7 mouse cellular contexts compared by ENCODE assay signal in genomic region chr11:95223473-95223872, GRCm38 (mm10). TPM values are rescaled to one million over a fixed set of nuclear protein-coding genes. Genes with fewer than 3 reads are reported as not detected.
DNase-seq lines count a peak whose midpoint lies in the region; ATAC-seq and TF ChIP-seq lines count a peak whose summit lies in the region.

No protein-coding gene starts in this region.

- whole genome bisulfite sequencing in forebrain, embryonic 15.5 days, result under 1% methylated on average over 31 of the region's 31 CpGs
- under 1% methylated on average over 30 of the region's 31 CpGs for WGBS in intestine, postnatal 0 days
- 2% methylated on average over 31 of the region's 31 CpGs for WGBS in liver, embryonic 16.5 days (ENCODE audit: insufficient replicate concordance)

- H3K9ac ChIP-seq in ES-Bruce4 (ENCODE audit: low read depth, poor library complexity, severe bottlenecking) (peak overlapping the region; percentile 20; the same call in 1 of the 2 replicates), ES-E14 (ENCODE audit: insufficient read depth, low read depth, low read length, poor library complexity, severe bottlenecking) (no peak overlapping the region)
- H3K9ac ChIP-seq in forebrain, embryonic 15.5 days (replicated peaks), result peak overlapping the region; percentile 43
- no peak overlapping the region for H3K9ac ChIP-seq in intestine, postnatal 0 days (ENCODE audit: low read depth, low read length)
- H3K9ac ChIP-seq in liver, embryonic 16.5 days (ENCODE audit: low read depth, low read length), result no peak overlapping the region

- H3K27ac ChIP-seq in ES-Bruce4 (ENCODE audit: insufficient read depth, low read length), result no peak overlapping the region
- no peak overlapping the region for H3K27ac ChIP-seq in ES-E14 (ENCODE audit: insufficient read depth, low read depth, low read length, poor library complexity, severe bottlenecking)
- H3K27ac ChIP-seq in forebrain, embryonic 15.5 days (replicated peaks), result no peak overlapping the region
- H3K27ac ChIP-seq in intestine, postnatal 0 days (ENCODE audit: low read depth, low read length), result no peak overlapping the region
- H3K27ac ChIP-seq in liver, embryonic 16.5 days (ENCODE audit: low read length), result no peak overlapping the region

- peak overlapping the region; percentile 70 for H3K4me2 ChIP-seq in forebrain, embryonic 15.5 days (replicated peaks)
- peak overlapping the region; percentile 45 for H3K4me2 ChIP-seq in intestine, postnatal 0 days (replicated peaks; ENCODE audit: low read depth)
- peak overlapping the region; percentile 25 for H3K4me2 ChIP-seq in liver, embryonic 16.5 days (ENCODE audit: low read depth, low read length)

- TF ChIP-seq POLR2A in ES-Bruce4 (IDR thresholded peaks at IDR 0.05; ENCODE audit: insufficient read depth, low read length), result no peak

- no peaks in the 10 kb centered on the region for H3K27me3 ChIP-seq in ES-Bruce4 (ENCODE audit: control insufficient read depth, insufficient read depth, low read length, poor library complexity, severe bottlenecking)
- peaks cover 26% of the 10 kb centered on the region for H3K27me3 ChIP-seq in forebrain, embryonic 15.5 days
- peaks cover 25% of the 10 kb centered on the region for H3K27me3 ChIP-seq in intestine, postnatal 0 days (replicated peaks; ENCODE audit: control insufficient read depth, insufficient read depth, low read length)
- peaks cover 35% of the 10 kb centered on the region for H3K27me3 ChIP-seq in liver, embryonic 16.5 days (ENCODE audit: control insufficient read depth, insufficient read depth, low read depth, low read length)

- DNase-seq in ES-E14 (ENCODE audit: low read depth, low spot score), result peak; percentile 71
- peak; percentile 35 for DNase-seq in right cerebral cortex, postnatal 14 days

- H3K36me3 ChIP-seq in ES-Bruce4 (ENCODE audit: control insufficient read depth, insufficient read depth, low read length, poor library complexity, severe bottlenecking), result no peaks in the 10 kb centered on the region
- H3K36me3 ChIP-seq in ES-E14 (ENCODE audit: control insufficient read depth, insufficient read depth, low read length, poor library complexity, severe bottlenecking), result no peaks in the 10 kb centered on the region
- H3K36me3 ChIP-seq in forebrain, embryonic 15.5 days, result no peaks in the 10 kb centered on the region
- no peaks in the 10 kb centered on the region for H3K36me3 ChIP-seq in intestine, postnatal 0 days (ENCODE audit: control insufficient read depth, insufficient read depth)
- no peaks in the 10 kb centered on the region for H3K36me3 ChIP-seq in liver, embryonic 16.5 days (ENCODE audit: control insufficient read depth, insufficient read depth)

- no peak for ATAC-seq in forebrain, embryonic 15.5 days (replicated peaks)
- no peak for ATAC-seq in intestine, postnatal 0 days
- ATAC-seq in liver, embryonic 16.5 days (ENCODE audit: low read depth), result no peak
- no peak for ATAC-seq in megakaryocyte, adult 5-6 weeks (ENCODE audit: poor library complexity, severe bottlenecking)

- H3K4me3 ChIP-seq in ES-Bruce4 (ENCODE audit: low read depth, low read length) (peak overlapping the region; percentile 10; the same call in 1 of the 2 replicates), ES-E14 (ENCODE audit: insufficient read depth in 1 of 2, low read depth in 1 of 2, low read length in 2 of 2, poor library complexity in 1 of 2, severe bottlenecking in 1 of 2) (peak overlapping the region; percentile 11 to 26)
- H3K4me3 ChIP-seq in forebrain, embryonic 15.5 days, result peak overlapping the region; percentile 40
- peak overlapping the region; percentile 11; the same call in 1 of the 2 replicates for H3K4me3 ChIP-seq in intestine, postnatal 0 days (ENCODE audit: low read depth, low read length)
- no peak overlapping the region for H3K4me3 ChIP-seq in liver, embryonic 16.5 days (ENCODE audit: low read depth, low read length)

- H3K9me3 ChIP-seq in ES-Bruce4 (replicated peaks; ENCODE audit: control insufficient read depth, insufficient read depth, low read length, poor library complexity, severe bottlenecking) (no peaks in the 10 kb centered on the region), ES-E14 (ENCODE audit: control insufficient read depth, insufficient read depth, low read depth, low read length) (no peaks in the 10 kb centered on the region)
- H3K9me3 ChIP-seq in forebrain, embryonic 15.5 days, result no peaks in the 10 kb centered on the region
- H3K9me3 ChIP-seq in intestine, postnatal 0 days (ENCODE audit: control insufficient read depth), result no peaks in the 10 kb centered on the region
- no peaks in the 10 kb centered on the region for H3K9me3 ChIP-seq in liver, embryonic 16.5 days (replicated peaks; ENCODE audit: control insufficient read depth, low read length)

- no peak for TF ChIP-seq CTCF in ES-Bruce4 (IDR thresholded peaks at IDR 0.05; ENCODE audit: low read depth, low read length)
- TF ChIP-seq CTCF in intestine, postnatal 0 days (IDR thresholded peaks at IDR 0.05; ENCODE audit: low read depth), result no peak

- peak; percentile 81 for TF ChIP-seq EP300 in ES-Bruce4 (IDR thresholded peaks at IDR 0.05; ENCODE audit: insufficient read depth, low read depth, low read length)

- in situ Hi-C loops in ES-E14 (cut with MboI; ENCODE audit: low sequenced_read_pairs in 2 of 2, unreplicated experiment in 2 of 2), result no loop called here

- H3K4me1 ChIP-seq in ES-Bruce4 (ENCODE audit: control insufficient read depth, insufficient read depth, low read length), result peaks cover 11% of the 10 kb centered on the region
- peaks cover 5 to 21% of the 10 kb centered on the region in 2 experiments; a peak in 3 of 4 replicates for H3K4me1 ChIP-seq in ES-E14 (ENCODE audit: control insufficient read depth in 2 of 2, insufficient read depth in 2 of 2, low read length in 2 of 2, poor library complexity in 1 of 2)
- peaks cover 11% of the 10 kb centered on the region for H3K4me1 ChIP-seq in forebrain, embryonic 15.5 days
- H3K4me1 ChIP-seq in intestine, postnatal 0 days (replicated peaks; ENCODE audit: control insufficient read depth, insufficient read depth, low read length), result no peaks in the 10 kb centered on the region
- H3K4me1 ChIP-seq in liver, embryonic 16.5 days (ENCODE audit: control insufficient read depth, low read depth, low read length), result peaks cover 2% of the 10 kb centered on the region

TF ChIP-seq in ES-E14, 5 proteins besides CTCF, POLR2A, EP300 and RAD21:
- TF ChIP-seq CHD2 (IDR thresholded peaks at IDR 0.05; ENCODE audit: low read depth, low read length), result no peak
- TF ChIP-seq ZNF384 (IDR thresholded peaks at IDR 0.05; ENCODE audit: low read depth, low read length), result no peak
- no peak for TF ChIP-seq ZC3H11A (IDR thresholded peaks at IDR 0.05; ENCODE audit: borderline replicate concordance, low read depth, low read length)
- TF ChIP-seq HCFC1 (IDR thresholded peaks at IDR 0.05; ENCODE audit: borderline replicate concordance, insufficient read depth, low read length), result no peak
- TF ChIP-seq MAFK (IDR thresholded peaks at IDR 0.05; ENCODE audit: insufficient read depth, low read depth, low read length), result no peak

RNA-seq across cellular contexts. Expression of gene Tac4, which starts 37.9 kb away (rescaled TPM):
- not detected in 2 replicates for polyA plus RNA-seq in ES-Bruce4 (2011; ENCODE audit: insufficient read depth, insufficient read length, low read depth, missing spikeins)
- 0.18 and 0.53 TPM in 2 replicates for total RNA-seq in ES-E14 (2012; rRNA removed)
- polyA plus RNA-seq in forebrain, embryonic 15.5 days (2015; fragmentation: Nextera tagmentation; extraction: Ambion mirVana), result not detected in 2 replicates
- not detected in 2 replicates for polyA plus RNA-seq in intestine, postnatal 0 days (2015; fragmentation: Nextera tagmentation; extraction: Ambion mirVana)
- polyA plus RNA-seq in liver, embryonic 16.5 days (2015; fragmentation: Nextera tagmentation; extraction: Ambion mirVana), result not detected in 2 replicates
- total RNA-seq in megakaryocyte, adult 5-6 weeks (2015), result not detected in 2 replicates
- 0.15 TPM in 1 of 2 replicates, not detected in the other for total RNA-seq in megakaryocyte, adult 5-6 weeks (2017)

Comparison
In these comparisons a context has a peak if more than half of its experiments do, and no peak if none do; other contexts are left out.
1. H3K9ac ChIP-seq: peak in ES-Bruce4 (single experiment) and forebrain, embryonic 15.5 days (single experiment); none in ES-E14 (single experiment), intestine, postnatal 0 days (single experiment) and liver, embryonic 16.5 days (single experiment).
2. Peak in every context shown above with its lines, with median percentiles within 50 percentile points of each other: H3K4me2 ChIP-seq.